Mouse (Mus musculus) lung, postnatal 0 days (tissue): Measurements from ENCODE around the gene App.

Experiments
- CTCF ChIP-seq: IDR thresholded peaks from 2 replicates; pipeline ENCODE4 v1.5.1; 2016; ENCODE audit warnings: antibody characterized with exemption, mild to moderate bottlenecking
- EP300 ChIP-seq: IDR thresholded peaks from 2 replicates; pipeline ENCODE4 v1.6.1; 2016; ENCODE audit warnings: antibody characterized with exemption, mild to moderate bottlenecking, control low read depth

DNA sequence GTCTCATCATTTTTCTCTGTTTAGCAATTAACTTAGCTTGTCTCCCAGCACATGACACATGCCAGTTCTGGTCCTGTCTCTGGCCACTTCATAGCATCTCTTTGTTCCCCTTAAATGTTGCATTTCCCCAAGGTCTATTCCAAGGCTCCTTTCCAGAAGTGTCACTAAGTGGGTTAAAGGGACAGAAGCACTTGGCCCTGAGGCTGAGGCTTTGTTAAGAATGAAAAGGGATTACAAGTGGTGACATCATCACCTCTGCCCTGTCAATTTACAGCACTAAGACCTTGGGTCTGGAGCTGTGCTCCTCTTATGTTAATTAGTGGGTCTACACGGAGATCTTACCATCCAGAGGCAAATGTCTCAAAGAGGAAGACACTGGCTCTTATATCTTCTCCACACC lies 56.0 kb downstream of the App start:
- TF ChIP-seq CTCF (no peak), EP300 (no peak)
